Mouse (Mus musculus) lung, postnatal 10 days (tissue): ENCODE measurements around the gene Fuca1.
A peak's percentile ranks its signal among the peaks of the same experiment; 100 is the strongest.
"Not testable (repeated sequence)": the region's sequence is repeated elsewhere in the genome, so short reads cannot be mapped to it uniquely, and the experiment has no call there.

Experiments
- DNase-seq: peaks from one replicate; pipeline ENCODE4 v3.0.0; 2021

The Fuca1 gene

DNA sequence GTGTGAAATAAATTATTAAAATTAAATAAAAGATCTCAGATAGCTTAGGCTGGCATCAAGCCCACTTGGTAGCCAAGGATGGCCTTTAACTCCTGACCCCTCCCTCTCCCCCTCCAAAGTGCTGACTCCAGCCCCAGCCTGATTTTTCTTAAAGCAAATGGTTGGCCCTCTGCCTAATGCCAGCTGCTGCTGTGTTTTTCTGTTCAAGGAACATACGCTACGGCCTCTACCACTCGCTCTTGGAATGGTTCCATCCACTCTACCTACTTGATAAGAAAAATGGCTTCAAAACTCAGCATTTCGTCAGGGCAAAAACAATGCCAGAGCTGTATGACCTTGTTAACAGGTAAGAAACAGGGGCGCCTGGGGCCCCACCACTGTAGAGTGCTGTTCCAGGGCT, 4.8 kb downstream of the Fuca1 start:
- peak; percentile 30 for DNase-seq

DNA sequence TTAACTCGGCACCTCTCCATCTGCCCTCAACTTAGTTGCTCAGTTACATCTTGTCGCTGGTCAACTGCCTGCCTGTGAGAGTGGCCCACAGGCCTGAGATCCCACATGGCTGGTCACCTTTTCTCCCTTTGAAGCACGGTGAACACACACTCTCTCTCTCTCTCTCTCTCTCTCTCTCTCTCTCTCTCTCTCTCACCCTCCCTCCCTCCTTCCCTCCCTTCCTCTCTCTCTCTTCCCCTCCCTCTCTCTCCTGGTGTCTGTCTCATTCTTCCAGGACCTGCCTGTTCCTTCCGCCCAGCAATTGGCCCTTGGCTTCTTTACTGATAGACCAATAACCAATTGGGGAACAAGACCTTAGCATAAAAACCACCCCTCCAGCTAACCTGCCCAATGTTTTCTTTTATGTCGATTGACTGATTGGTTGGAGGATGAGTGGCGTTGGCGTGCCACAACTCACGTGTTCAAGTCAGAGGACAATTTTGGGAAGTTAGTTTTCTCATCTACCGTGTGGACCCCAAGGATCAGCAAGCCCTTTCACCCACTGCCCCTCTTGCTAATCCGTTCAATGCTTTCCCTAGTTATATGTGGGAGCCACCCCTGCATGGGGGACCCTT, 5.8 kb downstream of the Fuca1 start:
- no peak for DNase-seq

DNA sequence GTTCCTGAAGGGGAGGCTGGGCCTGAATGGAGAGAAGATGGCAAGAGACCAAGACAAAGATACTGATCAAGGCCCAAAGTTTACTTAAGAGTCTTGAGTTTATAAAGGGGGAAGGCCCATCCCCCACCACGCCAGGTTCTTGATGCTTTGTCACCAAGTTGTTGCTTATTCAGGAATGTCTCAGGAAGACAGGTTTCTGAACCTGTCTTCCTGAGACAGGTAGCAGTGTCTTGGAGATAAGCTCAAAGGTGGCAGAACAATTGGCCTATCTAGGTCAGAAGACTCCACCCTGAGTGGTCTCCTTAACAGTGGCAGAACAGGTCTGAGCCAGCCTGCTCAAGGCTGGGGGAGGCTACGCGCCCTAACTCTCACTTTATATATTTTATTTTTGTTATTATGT, 6.3 kb downstream of the Fuca1 start:
- DNase-seq: no peak

DNA sequence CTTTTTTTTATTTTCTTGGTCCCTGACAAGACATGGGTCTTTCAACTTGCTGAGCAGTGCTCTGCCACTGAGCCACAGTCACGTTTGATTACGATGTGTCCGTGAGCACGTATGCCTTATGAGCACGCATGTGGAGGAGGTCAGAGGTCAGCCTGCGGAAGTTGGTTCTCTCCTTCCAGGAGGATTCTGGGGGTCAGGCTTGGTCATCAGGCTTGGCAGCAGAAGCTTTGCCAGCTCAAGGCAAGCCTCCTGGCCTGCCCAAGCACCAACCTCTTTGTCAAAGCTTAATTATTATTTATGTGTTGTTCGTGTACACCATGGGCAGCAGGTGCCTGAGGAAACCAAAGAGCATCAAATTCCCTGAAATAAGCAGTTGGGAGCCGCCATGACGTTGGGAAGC, 7.8 kb downstream of the Fuca1 start:
- no peak for DNase-seq

DNA sequence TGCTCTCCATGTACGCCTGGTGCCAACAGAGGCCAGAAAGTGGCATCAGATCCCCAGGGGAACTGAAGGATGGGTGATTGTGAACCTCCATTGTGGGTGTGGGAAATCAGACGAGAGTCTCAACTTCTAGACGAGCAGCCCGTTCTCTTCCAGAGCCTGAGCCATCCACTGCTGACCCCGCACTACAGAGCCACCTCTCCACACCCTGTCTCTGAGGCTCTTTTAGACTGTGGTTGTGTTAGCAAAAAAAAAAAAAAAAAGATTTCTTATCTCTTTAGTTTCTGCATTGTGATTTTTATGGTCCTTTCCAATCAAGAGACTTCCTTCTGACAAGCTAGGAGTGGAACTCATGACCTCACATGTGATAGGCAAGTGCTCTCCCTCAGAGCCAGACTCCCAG, 8.9 kb downstream of the Fuca1 start:
- DNase-seq: no peak

DNA sequence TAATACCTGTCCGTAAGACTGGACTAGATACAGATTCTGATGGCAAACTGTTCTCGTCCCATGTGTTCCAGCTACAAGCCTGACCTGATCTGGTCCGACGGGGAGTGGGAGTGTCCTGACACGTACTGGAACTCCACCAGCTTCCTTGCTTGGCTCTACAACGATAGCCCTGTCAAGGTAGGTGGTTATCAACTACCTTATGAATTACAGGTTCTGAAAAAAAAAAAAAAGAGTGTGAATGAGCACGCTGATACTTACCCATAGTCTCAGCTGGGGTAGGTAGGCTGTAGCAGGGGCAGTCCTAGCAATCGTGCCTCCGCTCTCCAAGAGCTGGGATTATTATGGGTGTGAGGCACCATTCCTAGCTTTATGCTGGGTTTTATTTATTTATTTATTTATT, 9.3 kb downstream of the Fuca1 start:
- no peak for DNase-seq

DNA sequence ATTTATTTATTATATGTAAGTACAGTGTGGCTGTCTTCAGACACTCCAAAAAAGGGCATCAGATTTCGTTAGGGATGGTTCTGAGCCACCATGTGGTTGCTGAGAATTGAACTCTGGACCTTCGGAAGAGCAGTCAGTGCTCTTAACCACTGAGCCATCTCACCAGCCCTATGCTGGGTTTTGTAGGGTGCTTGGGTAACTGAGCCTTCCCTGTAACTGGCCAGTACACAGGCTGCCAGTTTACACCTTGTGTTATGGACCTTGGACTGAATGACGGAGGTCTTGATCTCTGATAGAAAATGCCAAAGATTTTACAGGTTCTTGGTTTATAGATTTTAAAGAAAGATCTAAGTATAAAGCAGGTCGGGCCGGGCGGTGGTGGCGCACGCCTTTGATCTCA, 9.7 kb downstream of the Fuca1 start:
- no peak for DNase-seq

DNA sequence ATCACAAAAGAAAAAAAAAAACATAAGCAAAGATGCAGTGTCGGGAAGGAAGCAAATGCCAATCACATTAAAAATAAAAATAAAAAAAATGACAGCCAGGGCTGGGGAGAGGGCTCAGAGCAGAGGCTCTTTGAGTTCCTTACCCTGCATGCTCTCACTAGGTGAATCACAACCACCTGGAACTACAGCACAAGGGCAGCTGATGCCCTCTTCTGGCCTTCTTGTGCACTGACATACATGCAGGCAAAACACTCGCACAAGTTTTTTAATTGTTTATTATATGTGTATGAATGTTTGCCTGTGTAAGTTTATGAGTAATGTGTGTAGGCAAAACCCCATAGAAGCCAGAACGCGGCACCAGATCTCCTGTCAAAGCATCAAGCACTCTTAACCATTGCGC, 11.3 kb downstream of the Fuca1 start:
- DNase-seq: peak; percentile 44

DNA sequence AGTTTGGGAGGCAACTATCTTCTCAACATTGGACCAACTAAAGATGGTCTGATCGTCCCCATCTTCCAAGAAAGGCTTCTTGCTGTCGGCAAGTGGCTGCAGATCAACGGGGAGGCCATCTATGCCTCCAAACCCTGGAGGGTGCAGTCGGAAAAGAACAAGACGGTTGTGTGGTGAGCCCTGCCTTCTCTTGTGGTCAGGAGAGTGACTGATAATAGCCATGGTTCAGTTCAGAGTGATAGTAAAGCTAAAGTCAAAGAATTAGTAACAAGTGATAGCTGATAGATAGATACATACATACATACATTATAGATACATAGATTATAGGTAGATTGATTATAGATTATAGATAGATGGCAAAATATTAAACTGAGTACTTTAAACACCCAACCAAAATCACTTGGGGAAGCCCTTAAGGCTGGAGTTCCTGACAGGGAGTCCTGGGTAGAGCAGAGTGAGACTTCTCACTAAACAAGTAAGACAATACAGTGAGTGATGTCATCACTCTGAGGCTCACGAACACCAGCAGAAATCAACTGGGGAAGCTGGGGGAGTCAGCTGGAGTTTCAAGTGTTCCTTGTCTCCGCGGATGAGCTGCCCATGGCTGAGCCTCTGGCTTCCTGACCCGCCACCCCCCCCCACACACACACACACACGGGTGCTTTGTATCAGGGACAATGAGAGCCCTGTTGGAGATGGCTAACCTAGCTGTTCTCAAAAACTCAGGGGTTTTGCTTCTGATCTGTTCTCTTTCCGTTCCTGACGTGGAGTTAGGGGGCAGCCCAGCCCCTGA, 14.4 kb downstream of the Fuca1 start:
- no peak for DNase-seq

DNA sequence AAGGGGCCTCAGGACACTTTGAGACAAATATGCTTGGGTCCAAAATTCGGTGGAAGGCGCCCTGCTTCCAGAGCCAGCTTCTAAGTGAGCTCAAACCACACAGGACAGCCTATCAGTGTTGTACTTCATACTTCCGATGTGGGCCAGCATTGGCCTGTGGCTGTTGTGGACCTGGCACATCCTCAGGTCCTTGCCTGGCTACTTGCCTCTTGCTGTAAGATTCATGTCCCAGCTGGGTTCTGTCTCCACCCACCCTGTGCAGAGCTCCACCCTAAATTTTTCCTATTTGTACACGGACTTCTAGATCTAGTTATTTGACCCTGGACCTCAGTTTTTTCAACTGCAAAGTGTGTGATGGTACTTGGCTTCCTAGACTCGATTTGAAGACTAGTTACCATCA, 15.0 kb downstream of the Fuca1 start:
- peak; percentile 75 for DNase-seq

DNA sequence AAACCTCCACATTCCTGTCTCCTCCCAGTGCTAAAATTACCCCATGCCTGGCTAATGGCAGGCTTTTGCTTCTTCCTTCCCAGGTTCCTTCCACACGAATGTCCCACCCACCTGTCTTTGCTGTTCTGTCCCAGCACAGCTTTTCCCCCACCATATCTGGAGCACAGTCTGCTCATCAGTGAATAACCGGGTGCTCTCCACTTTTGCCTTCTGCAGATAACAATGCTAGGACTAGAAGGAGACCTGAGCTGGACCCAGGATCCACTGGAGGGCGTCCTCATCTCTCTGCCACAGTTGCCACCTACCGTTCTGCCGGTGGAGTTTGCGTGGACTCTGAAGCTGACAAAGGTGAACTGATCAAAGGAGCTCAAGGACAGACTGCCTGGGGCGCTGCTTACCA, 18.3 kb downstream of the Fuca1 start:
- no peak for DNase-seq

DNA sequence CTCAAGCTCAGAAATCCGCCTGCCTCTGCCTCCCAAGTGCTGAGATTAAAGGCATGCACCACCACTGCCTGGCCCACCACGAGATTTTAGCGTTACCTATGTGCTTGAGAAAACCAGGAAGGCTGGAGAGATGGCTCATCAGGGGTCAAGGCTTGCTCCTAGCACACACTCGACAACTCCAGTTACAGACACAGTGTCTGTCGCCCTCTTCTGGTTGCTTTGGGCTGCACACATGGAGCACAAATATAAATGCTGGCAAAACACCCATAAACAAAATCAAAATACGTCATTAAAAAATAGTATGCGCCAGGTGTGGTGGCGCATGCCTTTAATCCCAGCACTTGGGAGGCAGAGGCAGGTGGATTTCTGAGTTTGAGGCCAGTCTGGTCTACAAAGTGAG, 20.5 kb downstream of the Fuca1 start:
- DNase-seq: not testable (repeated sequence)

DNA sequence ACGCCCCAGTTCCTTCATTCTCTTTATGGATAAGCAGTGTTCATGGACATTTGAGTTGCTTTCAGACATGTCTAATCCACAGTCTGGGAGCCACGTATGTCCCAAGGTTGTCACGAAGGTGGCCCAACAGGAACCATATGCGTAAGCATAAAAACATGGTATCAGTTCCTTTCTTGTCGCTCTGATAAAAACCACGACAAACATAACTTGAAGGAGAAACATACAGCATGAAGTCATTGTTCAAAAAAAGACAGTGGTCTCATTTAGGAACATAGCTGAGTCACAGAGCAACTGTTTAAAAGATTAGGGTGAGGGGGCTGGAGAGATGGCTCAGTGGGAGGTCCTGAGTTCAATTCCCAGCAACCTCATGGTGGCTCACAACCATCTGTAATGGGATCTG, 21.7 kb downstream of the Fuca1 start:
- no peak for DNase-seq

DNA sequence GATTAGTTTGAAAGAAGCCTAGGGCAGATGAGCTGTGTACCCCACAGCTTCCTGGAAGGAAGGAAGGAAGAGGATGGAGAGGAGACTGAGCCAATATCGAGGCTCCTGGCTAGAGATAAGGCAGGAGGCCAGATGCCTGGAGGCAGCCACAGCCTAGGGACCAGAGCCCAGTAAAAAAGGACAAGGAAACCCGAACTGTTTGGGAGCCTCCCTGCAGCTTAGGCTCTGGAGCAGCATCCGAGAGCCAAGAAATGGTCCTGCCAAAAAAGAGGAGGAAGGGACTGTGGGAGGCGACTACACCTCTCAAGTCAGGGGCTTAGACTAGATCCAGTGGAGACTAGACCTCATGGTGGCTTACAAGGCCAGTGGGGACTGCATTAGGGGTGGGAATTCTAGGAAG, 22.9 kb downstream of the Fuca1 start:
- no peak for DNase-seq

DNA sequence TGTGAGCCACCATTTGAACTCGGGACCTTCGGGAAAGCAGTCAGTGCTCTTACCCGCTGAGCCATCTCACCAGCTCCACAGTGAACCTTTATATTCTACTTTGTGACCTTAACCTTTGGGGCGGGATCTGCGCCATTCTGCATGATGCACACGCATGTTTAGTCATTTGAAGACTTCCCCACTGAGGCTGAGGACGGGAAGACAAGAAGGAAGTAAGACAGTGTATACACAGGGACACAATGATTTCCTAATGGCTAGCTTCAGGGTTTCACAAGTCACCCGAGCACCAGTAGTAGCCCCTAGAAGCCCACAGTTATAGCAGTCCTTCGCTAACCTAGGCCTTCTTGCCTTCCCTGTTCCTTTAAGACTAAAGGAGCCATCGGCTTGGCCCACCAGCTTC, 25.2 kb downstream of the Fuca1 start:
- no peak for DNase-seq

DNA sequence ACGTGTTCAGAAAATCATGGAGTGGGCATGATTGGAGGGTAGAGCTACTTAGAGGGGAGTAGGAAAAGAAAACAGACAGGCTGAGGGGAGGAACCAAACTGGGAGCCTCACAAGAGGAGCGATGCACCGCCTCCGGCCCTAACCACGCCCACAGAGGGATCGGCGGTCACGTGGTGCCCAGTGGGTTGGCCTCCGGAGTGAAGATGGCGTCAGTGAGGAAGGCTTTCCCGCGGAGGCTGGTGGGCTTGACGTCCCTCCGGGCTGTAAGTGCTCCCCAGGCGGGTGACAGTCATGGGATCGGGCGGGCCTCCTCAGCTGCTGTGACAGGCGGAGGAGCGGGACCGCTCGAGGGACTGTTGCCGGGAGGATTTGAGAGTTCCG, 25.7 kb downstream of the Fuca1 start, which contains the start of gene Hmgcl:
Gene Hmgcl (plus strand): TSS at position 171 of the 381 bp plus-strand sequence.
- DNase-seq: peak; percentile 99

DNA sequence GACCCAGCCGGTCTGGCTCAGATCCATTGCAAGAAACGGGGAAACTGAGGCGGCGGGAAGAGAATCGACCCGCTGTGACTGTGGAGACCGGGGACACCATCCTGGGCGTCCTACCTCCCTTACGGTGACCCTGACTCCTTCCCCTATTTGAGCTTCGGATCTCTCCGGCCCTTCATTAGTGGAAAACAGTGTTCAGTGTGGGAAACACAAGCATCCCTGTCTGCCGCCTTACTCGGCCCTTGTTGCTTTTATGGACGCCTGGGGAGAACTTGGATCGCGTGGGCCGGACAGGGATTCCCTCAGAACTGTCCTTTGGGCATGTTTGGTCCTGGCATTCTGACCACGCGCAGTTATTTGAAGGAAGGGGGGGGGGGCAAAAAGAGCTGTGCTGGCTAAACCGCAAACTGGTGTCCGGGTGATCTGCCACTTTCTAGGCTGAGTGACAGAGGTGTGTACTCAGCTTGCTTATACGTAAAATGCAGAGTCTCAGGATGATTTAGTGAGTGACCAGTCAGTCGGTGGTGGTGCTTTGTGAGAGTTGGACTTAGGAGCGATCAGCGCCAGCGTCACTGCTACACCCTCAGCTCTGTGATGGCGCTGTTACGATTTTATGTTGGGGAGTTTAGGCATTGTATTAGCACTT, 26.2 kb downstream of the Fuca1 start:
- DNase-seq: no peak

DNA sequence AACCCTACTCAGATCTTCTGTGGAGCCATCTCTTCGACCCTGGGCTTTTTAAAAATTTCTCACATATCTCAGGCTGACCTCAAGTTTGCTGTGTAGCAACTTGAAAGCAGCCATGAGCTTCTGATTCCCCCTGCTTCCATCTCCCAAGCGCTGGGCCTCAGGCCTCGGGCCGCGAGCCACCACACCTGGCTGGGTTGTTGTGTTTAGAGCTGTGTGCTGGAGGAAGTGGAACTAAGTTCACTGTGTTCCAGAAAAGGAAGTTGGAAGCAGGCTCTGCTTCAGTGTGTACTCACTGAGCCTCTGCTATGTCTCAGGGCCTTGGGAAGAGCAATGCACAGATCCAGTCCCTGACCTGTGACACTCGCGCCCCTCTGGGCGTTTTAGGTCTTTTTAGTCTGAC, 27.6 kb downstream of the Fuca1 start:
- DNase-seq: no peak

DNA sequence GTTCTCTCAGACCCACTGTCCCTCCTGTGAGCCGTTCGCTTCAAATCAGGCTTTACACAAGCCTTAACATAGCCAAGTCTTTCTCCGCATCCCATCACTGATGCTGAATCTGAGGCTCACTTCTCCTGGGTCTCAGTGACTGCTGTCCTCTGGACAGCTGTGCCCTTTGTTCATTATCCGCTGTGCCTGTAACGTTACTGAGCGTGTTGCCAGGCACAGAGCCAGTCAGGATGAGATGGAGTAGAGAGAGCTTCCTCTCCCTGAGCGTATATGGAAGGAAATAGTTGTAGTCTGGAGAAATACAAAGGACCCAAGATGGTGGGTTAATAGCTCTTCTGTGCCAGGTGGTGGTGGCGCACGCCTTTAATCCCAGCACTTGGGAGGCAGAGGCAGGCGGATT, 28.9 kb downstream of the Fuca1 start:
- DNase-seq: peak; percentile 60

DNA sequence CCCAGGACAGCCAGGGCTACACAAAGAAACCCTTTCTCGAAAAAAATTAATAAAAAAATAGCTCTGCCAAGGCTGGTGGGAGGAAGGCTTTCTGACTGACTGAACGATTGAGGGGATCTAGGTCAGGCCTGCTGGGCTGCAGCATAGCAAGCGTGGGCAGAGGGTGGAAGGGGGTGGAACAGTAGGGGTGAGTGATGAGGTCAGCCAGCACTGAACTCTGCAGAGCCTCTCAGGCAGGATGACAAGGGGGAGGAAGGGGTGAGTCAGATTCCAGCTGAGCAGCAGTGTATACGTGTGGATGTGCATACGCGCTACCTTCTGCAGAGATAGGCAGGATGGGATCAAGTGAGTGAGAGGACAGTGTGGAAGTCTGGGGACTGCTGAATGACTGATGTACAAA, 29.4 kb downstream of the Fuca1 start:
- no peak for DNase-seq

DNA sequence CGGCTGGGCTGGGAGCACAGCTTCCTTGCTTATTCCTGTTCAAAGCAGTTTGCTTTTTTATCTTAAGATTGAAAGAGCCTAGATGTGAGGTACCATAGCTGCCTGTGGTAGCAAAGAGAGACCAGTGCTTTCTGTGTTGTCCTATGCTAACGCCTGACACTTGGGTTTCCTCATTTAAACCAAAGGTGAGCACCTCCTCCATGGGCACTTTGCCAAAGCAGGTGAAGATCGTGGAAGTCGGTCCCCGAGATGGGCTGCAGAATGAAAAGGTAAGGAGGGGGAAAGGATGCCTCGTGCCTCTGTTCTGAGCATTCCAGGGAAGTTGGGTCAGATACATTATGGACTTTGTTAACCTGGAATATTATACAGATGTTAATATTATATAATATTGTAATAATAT, 29.8 kb downstream of the Fuca1 start:
- no peak for DNase-seq

DNA sequence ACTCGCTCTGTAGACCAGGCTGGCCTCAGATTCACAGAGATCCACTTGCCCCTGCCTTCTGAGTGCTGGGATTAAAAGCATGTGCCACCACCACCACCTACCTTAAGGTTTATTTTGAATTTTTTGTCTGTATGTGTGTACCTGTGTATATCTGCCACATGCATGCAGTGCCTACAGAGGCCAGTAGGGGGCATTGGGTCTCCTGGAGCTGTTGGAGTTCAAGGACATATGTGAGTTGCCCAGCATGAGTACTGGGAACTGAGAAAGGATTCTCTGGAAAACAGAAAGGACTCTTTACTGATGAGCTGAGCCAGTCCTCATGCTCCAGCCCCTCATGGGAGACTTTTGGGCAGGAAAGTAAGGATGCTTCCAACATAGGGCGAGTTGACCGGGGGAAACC, 31.0 kb downstream of the Fuca1 start:
- no peak for DNase-seq

DNA sequence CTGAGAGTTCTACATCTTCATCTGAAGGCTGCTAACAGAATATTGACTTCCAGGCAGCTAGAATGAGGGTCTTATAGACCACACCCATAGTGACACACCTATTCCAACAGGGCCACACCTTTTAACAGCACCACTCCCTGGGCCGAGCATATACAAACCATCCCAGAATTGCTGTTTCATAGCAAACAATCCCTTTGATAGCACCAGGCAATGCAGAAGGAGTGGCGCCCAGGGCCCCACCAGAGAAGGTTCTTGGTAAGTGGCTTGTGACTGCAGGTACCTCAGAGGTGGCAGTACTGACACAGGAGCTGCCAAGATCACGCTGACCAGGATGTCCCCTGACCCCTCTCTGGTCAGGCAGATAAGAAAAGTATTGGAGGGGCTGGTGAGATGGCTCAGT, 32.6 kb downstream of the Fuca1 start:
- no peak for DNase-seq

DNA sequence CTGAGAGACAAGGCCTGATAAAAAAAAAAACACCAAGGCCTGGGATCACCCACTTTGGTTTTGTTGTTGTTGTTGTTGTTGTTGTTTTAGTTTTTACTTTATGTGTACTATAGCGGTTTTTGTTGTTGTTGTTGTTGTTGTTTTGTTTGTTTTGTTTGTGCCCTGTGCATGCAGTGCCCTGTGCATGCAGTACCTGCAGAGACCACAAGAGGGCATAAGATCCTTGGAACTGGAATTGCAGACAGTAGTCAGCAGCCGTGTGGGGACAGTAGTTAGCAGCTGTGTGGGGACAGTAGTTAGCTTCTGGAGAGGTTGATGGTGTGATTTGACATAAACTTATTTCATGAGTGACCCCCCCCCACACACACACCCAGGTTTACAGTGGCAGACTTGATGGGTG, 33.7 kb downstream of the Fuca1 start:
- peak; percentile 85 for DNase-seq
